ENCODE assay signal across 9 mouse cellular contexts in the genomic region with DNA sequence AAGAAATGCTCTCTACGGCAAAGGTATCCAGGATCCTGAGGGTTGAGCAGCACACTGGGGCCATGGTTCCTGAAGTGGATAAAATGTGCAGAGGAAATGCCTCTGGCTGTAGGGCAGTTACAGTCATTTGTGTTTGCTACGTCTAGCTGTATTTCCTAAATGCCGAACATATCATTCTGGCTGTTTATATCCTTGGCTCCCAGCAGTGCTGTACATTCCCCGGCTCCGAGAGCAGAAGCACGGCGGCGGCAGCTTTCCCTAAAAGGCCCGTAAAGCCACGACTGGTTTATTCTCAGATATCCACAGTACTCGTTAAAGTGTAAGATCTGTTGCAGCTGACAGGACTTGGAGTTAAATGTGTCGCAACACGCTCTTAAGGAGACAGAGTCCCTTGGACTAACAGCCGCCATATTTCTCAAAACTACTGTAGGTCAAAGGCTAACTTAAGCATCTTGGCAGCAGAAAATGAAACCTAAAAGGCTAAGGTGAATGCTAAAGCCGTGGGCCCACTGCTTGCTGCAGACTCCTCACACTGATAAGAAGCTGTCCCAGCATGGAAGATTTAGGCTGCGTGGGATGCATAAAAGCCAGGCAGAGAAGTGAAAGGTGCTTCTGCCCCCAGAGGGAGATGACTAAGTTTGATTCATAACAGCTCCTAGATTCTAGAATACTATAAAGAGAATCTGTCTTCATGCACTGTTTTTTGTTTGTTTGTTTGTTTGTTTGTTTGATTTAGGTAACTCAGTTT.
DNase-seq lines count a peak whose midpoint lies in the region; ATAC-seq and TF ChIP-seq lines count a peak whose summit lies in the region.
"Had no signal": no experiment of that assay in that cellular context is flagged by ENCODE, and none has a peak within 500 bp of the region (broad histone marks: within the 10 kb centered on the region; RNA-seq: fewer than 3 reads in every experiment).

No protein-coding gene starts in this region.

- no peak for TF ChIP-seq CTCF in cerebellum, adult 2 months (IDR thresholded peaks at IDR 0.05; ENCODE audit: borderline replicate concordance, insufficient read depth, low read depth, low read length)

- no peak; the same call in 1 of the 2 replicates for ATAC-seq in embryonic facial prominence, embryonic 14.5 days (ENCODE audit: low read depth)
- no peak for ATAC-seq in intestine, embryonic 14.5 days (replicated peaks; ENCODE audit: low FRiP score, low TSS enrichment, low read depth)
- ATAC-seq in limb, embryonic 15.5 days (ENCODE audit: insufficient number of reproducible peaks, low FRiP score, low TSS enrichment, low read depth): peak; percentile 55; the same call in 1 of the 2 replicates
- ATAC-seq in hindbrain, embryonic 14.5 days (ENCODE audit: low FRiP score): no peak
- ATAC-seq: midbrain, embryonic 15.5 days had no signal

- H3K4me1 ChIP-seq in embryonic facial prominence, embryonic 14.5 days (ENCODE audit: control insufficient read depth, insufficient read depth, low read length): 0 out of 2 replicates have a peak, but pooled peaks cover 3% of the 10 kb centered on the region
- H3K4me1 ChIP-seq in intestine, embryonic 14.5 days (replicated peaks; ENCODE audit: control insufficient read depth, insufficient read depth, low read length): peaks cover 3% of the 10 kb centered on the region
- H3K4me1 ChIP-seq in limb, embryonic 15.5 days: peaks cover 6% of the 10 kb centered on the region
- no peaks in the 10 kb centered on the region for H3K4me1 ChIP-seq in hindbrain, embryonic 14.5 days (replicated peaks; ENCODE audit: control insufficient read depth, insufficient read depth, low read length)
- no peaks in the 10 kb centered on the region for H3K4me1 ChIP-seq in cerebellum, adult 2 months (ENCODE audit: control insufficient read depth, insufficient read depth, low read length)
- H3K4me1 ChIP-seq: midbrain, embryonic 15.5 days had no signal

- H3K27me3 ChIP-seq in embryonic facial prominence, embryonic 14.5 days (replicated peaks; ENCODE audit: control insufficient read depth, insufficient read depth, low read length): no peaks in the 10 kb centered on the region
- no peaks in the 10 kb centered on the region for H3K27me3 ChIP-seq in intestine, embryonic 14.5 days (replicated peaks; ENCODE audit: control insufficient read depth, insufficient read depth, low read length)
- H3K27me3 ChIP-seq in limb, embryonic 15.5 days: no peaks in the 10 kb centered on the region
- H3K27me3 ChIP-seq in hindbrain, embryonic 14.5 days (ENCODE audit: control insufficient read depth, insufficient read depth, low read length): no peaks in the 10 kb centered on the region
- no peaks in the 10 kb centered on the region for H3K27me3 ChIP-seq in cerebellum, adult 2 months (ENCODE audit: control insufficient read depth, insufficient read depth, low read length)
- H3K27me3 ChIP-seq: midbrain, embryonic 15.5 days had no signal

- 0 out of 2 replicates have a peak overlapping the region, but pooled peaks have one; percentile 10 for H3K9ac ChIP-seq in embryonic facial prominence, embryonic 14.5 days (ENCODE audit: low read depth, low read length)
- no peak overlapping the region for H3K9ac ChIP-seq in intestine, embryonic 14.5 days (ENCODE audit: low read length)
- H3K9ac ChIP-seq in limb, embryonic 15.5 days: no peak overlapping the region
- no peak overlapping the region for H3K9ac ChIP-seq in hindbrain, embryonic 14.5 days
- H3K9ac ChIP-seq: midbrain, embryonic 15.5 days had no signal

- no peaks in the 10 kb centered on the region for H3K36me3 ChIP-seq in embryonic facial prominence, embryonic 14.5 days (ENCODE audit: control insufficient read depth, insufficient read depth, low read length)
- H3K36me3 ChIP-seq in intestine, embryonic 14.5 days (ENCODE audit: control insufficient read depth, insufficient read depth, low read length): no peaks in the 10 kb centered on the region
- no peaks in the 10 kb centered on the region for H3K36me3 ChIP-seq in limb, embryonic 15.5 days
- H3K36me3 ChIP-seq in hindbrain, embryonic 14.5 days (replicated peaks; ENCODE audit: control insufficient read depth, insufficient read depth): no peaks in the 10 kb centered on the region
- H3K36me3 ChIP-seq: midbrain, embryonic 15.5 days had no signal

- 50% methylated on average over 16 of the region's 16 CpGs for WGBS in embryonic facial prominence, embryonic 14.5 days
- 27% methylated on average over 16 of the region's 16 CpGs for WGBS in intestine, embryonic 14.5 days
- WGBS in limb, embryonic 15.5 days: 19% methylated on average over 16 of the region's 16 CpGs
- WGBS in hindbrain, embryonic 14.5 days: 77% methylated on average over 16 of the region's 16 CpGs
- WGBS in cerebellum, adult 2 months: 87% methylated on average over 16 of the region's 16 CpGs

- TF ChIP-seq POLR2A in cerebellum, adult 2 months (IDR thresholded peaks at IDR 0.05; ENCODE audit: borderline replicate concordance, insufficient read depth, low read length): no peak

- H3K27ac ChIP-seq in embryonic facial prominence, embryonic 14.5 days (replicated peaks; ENCODE audit: low read depth, low read length): no peak overlapping the region
- peak overlapping the region; percentile 69 for H3K27ac ChIP-seq in intestine, embryonic 14.5 days (ENCODE audit: low read depth)
- H3K27ac ChIP-seq in limb, embryonic 15.5 days: peak overlapping the region; percentile 57
- H3K27ac ChIP-seq in hindbrain, embryonic 14.5 days: no peak overlapping the region
- no peak overlapping the region for H3K27ac ChIP-seq in cerebellum, adult 2 months (ENCODE audit: insufficient read depth, low read length)
- H3K27ac ChIP-seq: midbrain, embryonic 15.5 days had no signal

- no peak overlapping the region for H3K4me3 ChIP-seq in embryonic facial prominence, embryonic 14.5 days (ENCODE audit: low read depth, low read length)
- 0 out of 2 replicates have a peak overlapping the region, but pooled peaks have one; percentile 3 for H3K4me3 ChIP-seq in intestine, embryonic 14.5 days (ENCODE audit: low read depth, low read length)
- peak overlapping the region; percentile 2; the same call in 1 of the 2 replicates for H3K4me3 ChIP-seq in limb, embryonic 15.5 days
- no peak overlapping the region for H3K4me3 ChIP-seq in hindbrain, embryonic 14.5 days (replicated peaks; ENCODE audit: low read length)
- no peak overlapping the region for H3K4me3 ChIP-seq in cerebellum, adult 2 months (replicated peaks; ENCODE audit: insufficient read depth, low read depth, low read length)
- H3K4me3 ChIP-seq: midbrain, embryonic 15.5 days had no signal

- peaks cover 8% of the 10 kb centered on the region for H3K9me3 ChIP-seq in embryonic facial prominence, embryonic 14.5 days (ENCODE audit: control insufficient read depth, low read length)
- H3K9me3 ChIP-seq in intestine, embryonic 14.5 days (ENCODE audit: control insufficient read depth, low read length): no peaks in the 10 kb centered on the region
- H3K9me3 ChIP-seq in limb, embryonic 15.5 days: no peaks in the 10 kb centered on the region
- no peaks in the 10 kb centered on the region for H3K9me3 ChIP-seq in hindbrain, embryonic 14.5 days (ENCODE audit: control insufficient read depth, low read length)
- H3K9me3 ChIP-seq: midbrain, embryonic 15.5 days had no signal

- peak overlapping the region; percentile 27; the same call in 1 of the 2 replicates for H3K4me2 ChIP-seq in embryonic facial prominence, embryonic 14.5 days (ENCODE audit: low read depth, low read length)
- peak overlapping the region; percentile 35; the same call in 1 of the 2 replicates for H3K4me2 ChIP-seq in intestine, embryonic 14.5 days (ENCODE audit: low read length)
- peak overlapping the region; percentile 29 for H3K4me2 ChIP-seq in limb, embryonic 15.5 days
- H3K4me2 ChIP-seq in hindbrain, embryonic 14.5 days (replicated peaks): no peak overlapping the region
- H3K4me2 ChIP-seq: midbrain, embryonic 15.5 days had no signal

- peak; percentile 32 for DNase-seq in 3T3-L1 (ENCODE audit: low read depth, low spot score)
- DNase-seq in embryonic facial prominence, embryonic 14.5 days (ENCODE audit: low spot score): peak; percentile 34
- DNase-seq in intestine, embryonic 14.5 days (ENCODE audit: low spot score): peak; percentile 62
- DNase-seq in hindbrain, embryonic 14.5 days (ENCODE audit: low spot score): no peak
- DNase-seq in cerebellum, postnatal 4 days (ENCODE audit: low spot score in 2 of 2): no peak
- DNase-seq in cerebellum, adult 2 months: no peak
- no peak for DNase-seq in spleen, postnatal 14 days (ENCODE audit: low spot score in 2 of 2)

Comparison
In these comparisons a context has a peak if more than half of its experiments do, and no peak if none do; other contexts are left out.
1. DNase-seq: peak in 3T3-L1 (single experiment), embryonic facial prominence, embryonic 14.5 days (single experiment) and intestine, embryonic 14.5 days (single experiment); none in hindbrain, embryonic 14.5 days (single experiment), cerebellum, postnatal 4 days (0 of 2), cerebellum, adult 2 months (0 of 2) and spleen, postnatal 14 days (0 of 2).
2. H3K27ac ChIP-seq: peak in intestine, embryonic 14.5 days (single experiment) and limb, embryonic 15.5 days (single experiment); none in embryonic facial prominence, embryonic 14.5 days (single experiment), hindbrain, embryonic 14.5 days (single experiment) and cerebellum, adult 2 months (single experiment).
3. H3K4me3 ChIP-seq: peak in intestine, embryonic 14.5 days (single experiment) and limb, embryonic 15.5 days (single experiment); none in embryonic facial prominence, embryonic 14.5 days (single experiment), hindbrain, embryonic 14.5 days (single experiment) and cerebellum, adult 2 months (single experiment).